Mouse (Mus musculus): ENCODE results near the gene Zzz3. TPM values are rescaled to one million over a fixed set of nuclear protein-coding genes. Genes with fewer than 3 reads are reported as not detected.
A peak's percentile ranks its signal among the peaks of the same experiment; 100 is the strongest.

Zzz3 gene
- polyA plus RNA-seq, 2 experiments = 7.8 to 17.0 TPM

GRCm38 (mm10) chr3:152355361-152355760, 39.9 kb upstream of the Zzz3 start:
- H3K9me3 ChIP-seq (ENCODE audit: control insufficient read depth, low read length) = no peaks in the 10 kb centered on the region
- no peak overlapping the region for H3K4me3 ChIP-seq (ENCODE audit: insufficient read depth in 1 of 2, low read depth in 2 of 2, low read length in 2 of 2)
- peaks cover 6 to 24% of the 10 kb centered on the region in 2 experiments for H3K4me1 ChIP-seq (replicated peaks; ENCODE audit: control insufficient read depth in 2 of 2, insufficient read depth in 2 of 2, low read length in 1 of 2)
- H3K27me3 ChIP-seq (ENCODE audit: control insufficient read depth, insufficient read depth, low read length) = no peaks in the 10 kb centered on the region
- H3K27ac ChIP-seq = peak overlapping the region; percentile 76
- TF ChIP-seq EP300 (IDR thresholded peaks at IDR 0.05; ENCODE audit: low read depth) = no peak
- H3K4me2 ChIP-seq (ENCODE audit: low read depth) = peak overlapping the region; percentile 43
- H3K36me3 ChIP-seq (replicated peaks; ENCODE audit: control insufficient read depth, insufficient read depth, low read depth) = peaks cover 5% of the 10 kb centered on the region; the same call in 1 of the 2 replicates
- peak; percentile 92 for ATAC-seq (ENCODE audit: insufficient read depth)
- DNase-seq (ENCODE audit: low read depth in 3 of 3, low spot score in 3 of 3) = peak; percentile 68 to 70 (median 69)
- WGBS (ENCODE audit: insufficient replicate concordance) = 27% methylated on average over 5 of the region's 5 CpGs
- peak overlapping the region; percentile 38 for H3K9ac ChIP-seq (replicated peaks)

DNA sequence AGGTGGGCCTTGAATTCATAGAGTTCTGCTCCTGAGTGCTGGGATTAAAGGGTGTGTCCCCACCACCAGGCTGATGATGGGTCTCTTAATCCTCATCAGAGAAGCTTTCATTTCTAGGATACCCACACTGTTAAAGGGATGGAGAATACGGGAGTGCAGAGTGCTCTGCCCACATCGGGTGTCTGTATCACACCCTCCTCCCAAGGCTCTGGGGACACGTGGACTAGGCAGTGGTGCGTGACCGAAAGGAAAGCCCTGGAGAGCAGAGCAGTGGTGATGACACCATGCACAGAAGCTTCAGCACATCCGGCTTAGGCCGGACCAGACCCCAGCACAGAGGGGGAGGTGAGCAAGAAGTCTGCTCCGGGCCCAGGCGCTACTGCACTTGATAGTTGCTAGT, 38.5 kb upstream of the Zzz3 start:
- no peak overlapping the region for H3K27ac ChIP-seq
- no peak overlapping the region for H3K9ac ChIP-seq (replicated peaks)
- H3K4me1 ChIP-seq (replicated peaks; ENCODE audit: control insufficient read depth in 2 of 2, insufficient read depth in 2 of 2, low read length in 1 of 2) = peaks cover 6 to 19% of the 10 kb centered on the region in 2 experiments
- H3K4me3 ChIP-seq (ENCODE audit: insufficient read depth in 1 of 2, low read depth in 2 of 2, low read length in 2 of 2) = no peak overlapping the region
- WGBS (ENCODE audit: insufficient replicate concordance) = 82% methylated on average over 9 of the region's 9 CpGs
- H3K4me2 ChIP-seq (ENCODE audit: low read depth) = no peak overlapping the region
- DNase-seq (ENCODE audit: low read depth in 3 of 3, low spot score in 3 of 3) (no peak), ATAC-seq (ENCODE audit: insufficient read depth) (no peak)
- no peaks in the 10 kb centered on the region for H3K9me3 ChIP-seq (ENCODE audit: control insufficient read depth, low read length)
- H3K27me3 ChIP-seq (ENCODE audit: control insufficient read depth, insufficient read depth, low read length) = no peaks in the 10 kb centered on the region
- TF ChIP-seq EP300 (IDR thresholded peaks at IDR 0.05; ENCODE audit: low read depth) = no peak
- no peak for TF ChIP-seq CTCF (IDR thresholded peaks at IDR 0.05; ENCODE audit: low read depth)
- peaks cover 8% of the 10 kb centered on the region; the same call in 1 of the 2 replicates for H3K36me3 ChIP-seq (replicated peaks; ENCODE audit: control insufficient read depth, insufficient read depth, low read depth)

DNA sequence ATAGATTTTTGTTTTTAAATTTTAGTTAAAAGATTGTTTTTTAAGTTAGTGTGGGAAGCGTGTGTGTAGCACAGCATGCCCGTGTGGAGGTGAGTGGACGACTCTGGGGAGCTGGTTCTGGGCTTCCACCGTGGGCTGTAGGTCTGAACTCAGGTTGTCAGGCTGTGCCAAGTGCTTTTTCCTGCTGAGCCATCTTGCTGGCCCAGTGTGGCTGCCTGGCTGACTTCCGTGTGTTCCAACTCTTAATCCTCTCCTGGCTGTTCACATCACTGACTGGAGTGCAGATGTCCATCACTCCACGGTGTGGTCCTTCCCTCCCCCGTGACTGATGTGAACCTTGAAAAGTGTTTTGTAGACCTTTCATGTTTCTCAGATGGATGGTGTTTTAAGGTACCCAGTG, 36.1 kb upstream of the Zzz3 start:
- DNase-seq (ENCODE audit: low read depth in 3 of 3, low spot score in 3 of 3) (no peak), ATAC-seq (ENCODE audit: insufficient read depth) (no peak)
- Histone ChIP-seq H3K36me3 (replicated peaks; ENCODE audit: control insufficient read depth, insufficient read depth, low read depth) (peaks cover 28% of the 10 kb centered on the region), H3K27me3 (ENCODE audit: control insufficient read depth, insufficient read depth, low read length) (no peaks in the 10 kb centered on the region), H3K9ac (replicated peaks) (no peak overlapping the region), H3K4me2 (ENCODE audit: low read depth) (no peak overlapping the region), H3K9me3 (ENCODE audit: control insufficient read depth, low read length) (no peaks in the 10 kb centered on the region), H3K4me1 (replicated peaks; ENCODE audit: control insufficient read depth in 2 of 2, insufficient read depth in 2 of 2, low read length in 1 of 2) (peaks cover 6 to 9% of the 10 kb centered on the region in 2 experiments), H3K27ac (no peak overlapping the region), H3K4me3 (ENCODE audit: insufficient read depth in 1 of 2, low read depth in 2 of 2, low read length in 2 of 2) (no peak overlapping the region)
- 81% methylated on average over 7 of the region's 7 CpGs for WGBS (ENCODE audit: insufficient replicate concordance)
- TF ChIP-seq CTCF (IDR thresholded peaks at IDR 0.05; ENCODE audit: low read depth) (no peak), EP300 (IDR thresholded peaks at IDR 0.05; ENCODE audit: low read depth) (no peak)

DNA sequence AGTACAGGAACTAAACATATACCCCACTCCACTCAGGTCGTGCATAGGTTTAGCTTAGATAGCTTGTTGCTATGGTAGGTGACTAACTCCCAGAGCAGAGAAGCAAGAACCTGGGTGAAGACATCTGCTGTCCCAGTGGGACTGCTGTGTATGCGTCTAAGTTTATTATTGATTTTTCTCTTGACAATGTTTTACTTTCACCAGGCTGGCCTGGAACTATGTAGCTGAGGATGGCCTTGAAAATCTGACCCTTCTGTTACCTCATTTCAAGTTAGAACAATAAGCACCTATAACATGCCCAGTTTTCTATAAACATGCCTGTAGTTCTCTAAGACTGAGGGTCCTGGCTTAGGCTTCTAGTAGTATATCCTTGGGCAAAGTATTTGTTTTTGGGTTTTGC, 31.1 kb upstream of the Zzz3 start:
- TF ChIP-seq CTCF (IDR thresholded peaks at IDR 0.05; ENCODE audit: low read depth) = no peak
- TF ChIP-seq EP300 (IDR thresholded peaks at IDR 0.05; ENCODE audit: low read depth) = no peak
- H3K9ac ChIP-seq (replicated peaks) = no peak overlapping the region
- 0 out of 4 replicates have a peak, but pooled peaks cover 0 to 2% of the 10 kb centered on the region in 2 experiments for H3K4me1 ChIP-seq (replicated peaks; ENCODE audit: control insufficient read depth in 2 of 2, insufficient read depth in 2 of 2, low read length in 1 of 2)
- peaks cover 57% of the 10 kb centered on the region for H3K36me3 ChIP-seq (replicated peaks; ENCODE audit: control insufficient read depth, insufficient read depth, low read depth)
- H3K27me3 ChIP-seq (ENCODE audit: control insufficient read depth, insufficient read depth, low read length) = no peaks in the 10 kb centered on the region
- no peak for DNase-seq (ENCODE audit: low read depth in 3 of 3, low spot score in 3 of 3)
- H3K9me3 ChIP-seq (ENCODE audit: control insufficient read depth, low read length) = no peaks in the 10 kb centered on the region
- H3K4me3 ChIP-seq (ENCODE audit: insufficient read depth in 1 of 2, low read depth in 2 of 2, low read length in 2 of 2) = no peak overlapping the region
- no peak for ATAC-seq (ENCODE audit: insufficient read depth)
- H3K27ac ChIP-seq = no peak overlapping the region
- no peak overlapping the region for H3K4me2 ChIP-seq (ENCODE audit: low read depth)
- WGBS (ENCODE audit: insufficient replicate concordance) = 72% methylated on average over 2 of the region's 2 CpGs

- Histone ChIP-seq H3K4me3 (ENCODE audit: insufficient read depth in 1 of 2, low read depth in 2 of 2, low read length in 2 of 2) (no peak overlapping the region), H3K9me3 (ENCODE audit: control insufficient read depth, low read length) (no peaks in the 10 kb centered on the region), H3K27me3 (ENCODE audit: control insufficient read depth, insufficient read depth, low read length) (no peaks in the 10 kb centered on the region), H3K4me2 (ENCODE audit: low read depth) (no peak overlapping the region), H3K4me1 (replicated peaks; ENCODE audit: control insufficient read depth in 2 of 2, insufficient read depth in 2 of 2, low read length in 1 of 2) (no peaks in the 10 kb centered on the region), H3K27ac (no peak overlapping the region), H3K9ac (replicated peaks) (no peak overlapping the region), H3K36me3 (replicated peaks; ENCODE audit: control insufficient read depth, insufficient read depth, low read depth) (peaks cover 52% of the 10 kb centered on the region)
- DNase-seq (ENCODE audit: low read depth in 3 of 3, low spot score in 3 of 3) (no peak), ATAC-seq (ENCODE audit: insufficient read depth) (no peak)
- WGBS (ENCODE audit: insufficient replicate concordance) = 77% methylated on average over 4 of the region's 4 CpGs
- no peak for TF ChIP-seq EP300 (IDR thresholded peaks at IDR 0.05; ENCODE audit: low read depth)
- no peak for TF ChIP-seq CTCF (IDR thresholded peaks at IDR 0.05; ENCODE audit: low read depth)
Measured at GRCm38 (mm10) chr3:152376063-152376462, 19.2 kb upstream of the Zzz3 start.
